9 mouse cellular contexts compared by ENCODE assay signal in the genomic region with DNA sequence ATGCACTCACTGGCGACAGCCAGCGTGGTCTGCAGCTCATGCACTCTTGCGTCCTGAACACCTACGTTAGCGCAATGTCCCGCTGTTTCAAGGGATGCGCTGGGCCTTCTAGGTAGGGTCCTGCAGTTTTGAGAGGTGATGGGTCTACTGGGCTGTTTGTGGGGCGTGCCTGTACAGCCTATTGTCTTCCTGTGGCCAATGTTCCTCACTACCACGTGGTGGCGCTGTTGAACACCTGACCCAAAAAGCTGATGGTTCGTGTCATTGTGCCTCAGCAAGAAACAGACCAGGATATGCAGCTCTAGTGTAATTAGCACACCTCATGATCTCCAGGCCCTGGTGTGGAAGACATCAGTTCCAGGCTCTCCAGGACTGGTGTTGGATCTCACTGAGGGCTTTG. TPM values are rescaled to one million over a fixed set of nuclear protein-coding genes. Genes with fewer than 3 reads are reported as not detected.
A peak's percentile ranks its signal among the peaks of the same experiment; 100 is the strongest.
DNase-seq lines count a peak whose midpoint lies in the region; ATAC-seq and TF ChIP-seq lines count a peak whose summit lies in the region.
"Had no signal": no experiment of that assay in that cellular context is flagged by ENCODE, and none has a peak within 500 bp of the region (broad histone marks: within the 10 kb centered on the region; RNA-seq: fewer than 3 reads in every experiment).

No protein-coding gene starts in this region.

- 25% methylated on average over 11 of the region's 11 CpGs for WGBS in kidney, embryonic 15.5 days
- 27% methylated on average over 11 of the region's 11 CpGs for WGBS in lung, embryonic 16.5 days
- 24% methylated on average over 11 of the region's 11 CpGs for WGBS in small intestine, adult 2 months

- H3K4me1 ChIP-seq in kidney, embryonic 15.5 days: peaks cover 26% of the 10 kb centered on the region
- H3K4me1 ChIP-seq in lung, embryonic 16.5 days (replicated peaks; ENCODE audit: control insufficient read depth, insufficient read depth, low read length): peaks cover 4% of the 10 kb centered on the region; the same call in 1 of the 2 replicates
- no peaks in the 10 kb centered on the region for H3K4me1 ChIP-seq in small intestine, adult 2 months (ENCODE audit: control insufficient read depth, insufficient read depth, insufficient read length, low read length)

- no peak overlapping the region for H3K4me3 ChIP-seq in kidney, embryonic 15.5 days (replicated peaks)
- H3K4me3 ChIP-seq in lung, embryonic 16.5 days (ENCODE audit: low read length): no peak overlapping the region
- H3K4me3 ChIP-seq in small intestine, adult 2 months (ENCODE audit: low read depth, low read length): no peak overlapping the region

- no peaks in the 10 kb centered on the region for H3K9me3 ChIP-seq in kidney, embryonic 15.5 days (replicated peaks)
- no peaks in the 10 kb centered on the region for H3K9me3 ChIP-seq in lung, embryonic 16.5 days (ENCODE audit: control insufficient read depth, low read length)

- no peaks in the 10 kb centered on the region for H3K36me3 ChIP-seq in kidney, embryonic 15.5 days
- no peaks in the 10 kb centered on the region for H3K36me3 ChIP-seq in lung, embryonic 16.5 days (ENCODE audit: control insufficient read depth, insufficient read depth, low read length)
- H3K36me3 ChIP-seq in small intestine, adult 2 months (ENCODE audit: control insufficient read depth, insufficient read depth, low read length): no peaks in the 10 kb centered on the region

- TF ChIP-seq CTCF in small intestine, adult 2 months (IDR thresholded peaks at IDR 0.05; ENCODE audit: extremely low read depth, insufficient read length, insufficient replicate concordance, low read depth, low read length): peak; percentile 83; the same call in 1 of the 2 replicates

- DNase-seq in frontal cortex, postnatal 10 days (ENCODE audit: low spot score in 2 of 2): no peak
- peak; percentile 62 for DNase-seq in NIH3T3 (ENCODE audit: low read depth)
- DNase-seq in cerebellum, adult 9-11 months: peak; percentile 37
- peak; percentile 15 to 37 for DNase-seq in heart, adult 9 months (ENCODE audit: low spot score in 2 of 2)

- H3K4me2 ChIP-seq in kidney, embryonic 15.5 days: no peak overlapping the region
- no peak overlapping the region for H3K4me2 ChIP-seq in lung, embryonic 16.5 days (ENCODE audit: low read depth, low read length)

- H3K27ac ChIP-seq in kidney, embryonic 15.5 days: no peak overlapping the region
- H3K27ac ChIP-seq in lung, embryonic 16.5 days (ENCODE audit: low read length): no peak overlapping the region
- no peak overlapping the region for H3K27ac ChIP-seq in small intestine, adult 2 months (ENCODE audit: insufficient read depth, low read depth, low read length)
- H3K27ac ChIP-seq: macrophage had no signal

- no peaks in the 10 kb centered on the region for H3K27me3 ChIP-seq in kidney, embryonic 15.5 days
- no peaks in the 10 kb centered on the region for H3K27me3 ChIP-seq in lung, embryonic 16.5 days (ENCODE audit: control insufficient read depth, insufficient read depth, low read depth, low read length)
- no peaks in the 10 kb centered on the region for H3K27me3 ChIP-seq in small intestine, adult 2 months (ENCODE audit: control insufficient read depth, insufficient read depth, low read length)

- ATAC-seq in frontal cortex, adult (ENCODE audit: low TSS enrichment): peak; percentile 67; the same call in 1 of the 2 replicates
- ATAC-seq in kidney, embryonic 15.5 days (replicated peaks; ENCODE audit: low FRiP score): peak; percentile 75
- ATAC-seq in lung, embryonic 16.5 days (ENCODE audit: low read depth): 0 out of 2 replicates have a peak, but pooled peaks have one; percentile 20

- no peak for TF ChIP-seq POLR2A in small intestine, adult 2 months (IDR thresholded peaks at IDR 0.05; ENCODE audit: low read depth, low read length)

- H3K9ac ChIP-seq in kidney, embryonic 15.5 days: no peak overlapping the region
- H3K9ac ChIP-seq in lung, embryonic 16.5 days (ENCODE audit: low read length): no peak overlapping the region

RNA-seq across cellular contexts. Expression of a gene that starts 21.7 kb away (rescaled TPM):
- 24.7 and 27.2 TPM in 2 replicates for polyA plus RNA-seq in kidney, embryonic 15.5 days (2015; fragmentation: Nextera tagmentation; extraction: Ambion mirVana)
- polyA plus RNA-seq in lung, embryonic 16.5 days (2015; fragmentation: Nextera tagmentation; extraction: Ambion mirVana): 15.0 and 19.1 TPM in 2 replicates
- 2.1 and 2.7 TPM in 2 replicates for polyA plus RNA-seq in small intestine, adult 2 months (2012; rRNA removed)

RNA-seq across cellular contexts. Expression of a gene that starts 26.7 kb away (rescaled TPM):
- polyA plus RNA-seq in kidney, embryonic 15.5 days (2015; fragmentation: Nextera tagmentation; extraction: Ambion mirVana): 0.08 and 0.17 TPM in 2 replicates
- not detected in 2 replicates for polyA plus RNA-seq in lung, embryonic 16.5 days (2015; fragmentation: Nextera tagmentation; extraction: Ambion mirVana)
- not detected in 2 replicates for polyA plus RNA-seq in small intestine, adult 2 months (2012; rRNA removed)
- polyA plus RNA-seq: macrophage had no signal

RNA-seq across cellular contexts. Expression of a gene that starts 55.5 kb away (rescaled TPM):
- 6.2 and 7.7 TPM in 2 replicates for polyA plus RNA-seq in kidney, embryonic 15.5 days (2015; fragmentation: Nextera tagmentation; extraction: Ambion mirVana)
- 3.9 and 4.0 TPM in 2 replicates for polyA plus RNA-seq in lung, embryonic 16.5 days (2015; fragmentation: Nextera tagmentation; extraction: Ambion mirVana)
- polyA plus RNA-seq in small intestine, adult 2 months (2012; rRNA removed): 1.1 and 1.7 TPM in 2 replicates
- polyA plus RNA-seq: macrophage had no signal

Comparison
In these comparisons a context has a peak if more than half of its experiments do, and no peak if none do; other contexts are left out.
1. ATAC-seq: peak in every context shown above with its lines; median percentile 75 in kidney, embryonic 15.5 days; 67 in frontal cortex, adult; 20 in lung, embryonic 16.5 days.
2. DNase-seq: peak in NIH3T3 (single experiment), cerebellum, adult 9-11 months (single experiment) and heart, adult 9 months (2 of 2); none in frontal cortex, postnatal 10 days (0 of 2).